ENCODE assay signal across 19 mouse cellular contexts in genomic region chr12:27848141-27848540, GRCm38 (mm10).
"Had no signal": no experiment of that assay in that cellular context is flagged by ENCODE, and none has a peak within 500 bp of the region (broad histone marks: within the 10 kb centered on the region; RNA-seq: fewer than 3 reads in every experiment).

No protein-coding gene starts in this region.

- H3K27me3 ChIP-seq: midbrain, embryonic 12.5 days; neural tube, embryonic 13.5 days; neural tube, embryonic 15.5 days had no signal

- H3K4me3 ChIP-seq: midbrain, embryonic 10.5 days; midbrain, embryonic 12.5 days; myocyte; neural tube, embryonic 13.5 days; neural tube, embryonic 15.5 days had no signal

- H3K4me1 ChIP-seq: midbrain, embryonic 10.5 days; midbrain, embryonic 12.5 days; neural tube, embryonic 13.5 days; neural tube, embryonic 15.5 days had no signal

- DNase-seq: lung, adult 18-20 months; lung, embryonic 14.5 days; lung, postnatal 10 days; lung, postnatal 4 days; midbrain, embryonic 14.5 days; retina, postnatal 1 day; right cerebral cortex, adult 18-20 months; right cerebral cortex, postnatal 25 days; right cerebral cortex, postnatal 4 days; spleen, adult 18-20 months; thymus, adult 18-20 months; thymus, postnatal 14 days; thymus, postnatal 36 days had no signal

- H3K36me3 ChIP-seq: midbrain, embryonic 10.5 days; midbrain, embryonic 12.5 days; neural tube, embryonic 13.5 days; neural tube, embryonic 15.5 days had no signal

- H3K4me2 ChIP-seq: lung, embryonic 14.5 days; midbrain, embryonic 12.5 days; neural tube, embryonic 13.5 days; neural tube, embryonic 15.5 days had no signal

- ATAC-seq: midbrain, embryonic 16.5 days had no signal

- H3K9ac ChIP-seq: lung, embryonic 14.5 days; midbrain, embryonic 12.5 days; neural tube, embryonic 13.5 days; neural tube, embryonic 15.5 days had no signal

- H3K27ac ChIP-seq: midbrain, embryonic 10.5 days; midbrain, embryonic 12.5 days; neural tube, embryonic 13.5 days; neural tube, embryonic 15.5 days had no signal

- H3K9me3 ChIP-seq: midbrain, embryonic 10.5 days; midbrain, embryonic 12.5 days; neural tube, embryonic 13.5 days; neural tube, embryonic 15.5 days had no signal
